Comparison of ENCODE assay signal across 25 mouse cellular contexts in the genomic region with DNA sequence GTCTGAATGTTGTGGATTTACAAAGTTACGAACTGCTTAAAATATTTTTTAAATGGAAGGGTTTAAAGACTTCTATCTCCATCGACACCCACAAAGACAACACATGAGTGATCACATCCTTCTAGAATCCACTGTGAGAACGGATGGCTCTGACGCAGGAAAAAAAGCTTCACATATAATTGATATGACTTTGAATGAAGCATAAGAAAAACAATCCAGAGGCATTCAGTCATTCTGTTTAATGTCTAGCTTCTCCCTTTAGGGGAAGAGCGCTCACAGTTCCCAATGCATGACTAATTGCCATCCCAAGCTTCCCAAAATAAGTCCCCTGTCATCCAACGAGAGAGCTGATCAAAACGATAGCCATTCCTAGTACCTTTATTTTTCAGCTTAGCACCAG.
"Had no signal": no experiment of that assay in that cellular context is flagged by ENCODE, and none has a peak within 500 bp of the region (broad histone marks: within the 10 kb centered on the region; RNA-seq: fewer than 3 reads in every experiment).

No protein-coding gene starts in this region.

- H3K36me3 ChIP-seq: heart, embryonic 13.5 days; heart, embryonic 15.5 days; hindbrain, embryonic 13.5 days; hindbrain, embryonic 15.5 days; limb, embryonic 10.5 days; limb, embryonic 12.5 days; liver, embryonic 13.5 days; liver, embryonic 15.5 days had no signal

- H3K9me3 ChIP-seq: heart, embryonic 13.5 days; heart, embryonic 15.5 days; hindbrain, embryonic 13.5 days; hindbrain, embryonic 15.5 days; limb, embryonic 10.5 days; limb, embryonic 12.5 days; liver, embryonic 13.5 days; liver, embryonic 15.5 days had no signal

- DNase-seq: gastrocnemius, postnatal 14 days; gastrocnemius, postnatal 36 days; heart, adult 11 months; heart, adult 2 months; heart, postnatal 14 days; heart, postnatal 36 days; kidney, adult 11 months; kidney, adult 8-10 months; kidney, postnatal 14 days; kidney, postnatal 36 days; liver; liver, embryonic 13.5 days had no signal

- ATAC-seq: hindbrain, postnatal 0 days; intestine, embryonic 16.5 days had no signal

- H3K4me3 ChIP-seq: heart, adult 2 months; heart, embryonic 13.5 days; heart, embryonic 15.5 days; hindbrain, embryonic 13.5 days; hindbrain, embryonic 15.5 days; left cerebral cortex, adult 2 months; limb, embryonic 10.5 days; limb, embryonic 12.5 days; liver, embryonic 13.5 days; liver, embryonic 15.5 days had no signal

- H3K9ac ChIP-seq: heart, embryonic 13.5 days; heart, embryonic 15.5 days; hindbrain, embryonic 13.5 days; hindbrain, embryonic 15.5 days; limb, embryonic 12.5 days; liver, embryonic 13.5 days; liver, embryonic 15.5 days had no signal

- H3K27ac ChIP-seq: heart, adult 2 months; heart, embryonic 13.5 days; heart, embryonic 15.5 days; hindbrain, embryonic 13.5 days; hindbrain, embryonic 15.5 days; hindbrain, postnatal 0 days; kidney, postnatal 0 days; left cerebral cortex, adult 2 months; limb, embryonic 10.5 days; limb, embryonic 12.5 days; liver, embryonic 13.5 days; liver, embryonic 15.5 days had no signal

- H3K4me2 ChIP-seq: heart, embryonic 11.5 days; heart, embryonic 13.5 days; heart, embryonic 15.5 days; hindbrain, embryonic 13.5 days; hindbrain, embryonic 15.5 days; limb, embryonic 12.5 days; liver, embryonic 11.5 days; liver, embryonic 13.5 days; liver, embryonic 15.5 days had no signal
